Mouse (Mus musculus) liver, embryonic 16.5 days (tissue): Measurements from ENCODE around the gene Jpt1. TPM values are rescaled to one million over a fixed set of nuclear protein-coding genes. Genes with fewer than 3 reads are reported as not detected.
"Not testable (repeated sequence)": the region's sequence is repeated elsewhere in the genome, so short reads cannot be mapped to it uniquely, and the experiment has no call there.

Source experiments
- ATAC-seq: fragments of 200-750 bp; cut with Nextera tagmentation; 2 replicates; pipeline ENCODE4 v1.8.0; 2017; ENCODE audit warnings: low read depth, mild to moderate bottlenecking, moderate number of reproducible peaks, moderate library complexity
- H3K27ac ChIP-seq: fragments of 300-500 bp; sonication (generic); 2 replicates; pipeline ENCODE4 v1.5.1; 2014; ENCODE audit warnings: mild to moderate bottlenecking, low read length
- H3K27me3 ChIP-seq: fragments of 300-500 bp; sonication (generic); 2 replicates; pipeline ENCODE4 v1.6.1; 2014; ENCODE audit warnings: low read depth, low read length, mixed read lengths; ENCODE audit not compliant: control insufficient read depth, insufficient read depth
- H3K36me3 ChIP-seq: fragments of 300-500 bp; sonication (generic); 2 replicates; pipeline ENCODE4 v1.6.1; 2014; ENCODE audit warnings: mild to moderate bottlenecking; ENCODE audit not compliant: control insufficient read depth, insufficient read depth
- H3K4me1 ChIP-seq: fragments of 300-500 bp; sonication (generic); 2 replicates; pipeline ENCODE4 v1.6.1; 2014; ENCODE audit warnings: low read depth, low read length, mixed read lengths; ENCODE audit not compliant: control insufficient read depth
- H3K4me2 ChIP-seq: fragments of 300-500 bp; sonication (generic); 2 replicates; pipeline ENCODE4 v1.6.1; 2014; ENCODE audit warnings: low read depth, low read length, mixed read lengths
- H3K4me3 ChIP-seq: fragments of 300-500 bp; sonication (generic); 2 replicates; pipeline ENCODE4 v1.5.1; 2014; ENCODE audit warnings: low read depth, mild to moderate bottlenecking, low read length
- H3K9ac ChIP-seq: fragments of 300-500 bp; sonication (generic); 2 replicates; pipeline ENCODE4 v1.6.1; 2014; ENCODE audit warnings: low read depth, low read length
- H3K9me3 ChIP-seq: fragments of 300-500 bp; sonication (generic); replicated peaks from 2 replicates; pipeline ENCODE4 v1.6.1; 2016; ENCODE audit warnings: low read length; ENCODE audit not compliant: control insufficient read depth
- WGBS: fragments of 180-500 bp; shearing (Covaris S2); extraction: QIAGEN DNeasy Blood & Tissue Kit; methylation state at CpG from one replicate; pipeline ENCODE4 v1.1.7; 2014; ENCODE audit not compliant: insufficient replicate concordance; 5-methylcytosine and 5-hydroxymethylcytosine counted together
- polyA plus RNA-seq: library from polyadenylated mRNA; unstranded; fragments of >200 nt; fragmentation: Nextera tagmentation; extraction: Ambion mirVana; gene quantifications from 2 replicates; pipeline ENCODE4 v1.2.1, GENCODE M21; 2015

Jpt1 gene
- polyA plus RNA-seq, 1 experiment from 2014 or later = 190 TPM

- Histone ChIP-seq H3K36me3 (peaks cover 21% of the 10 kb centered on the region), H3K4me2 (peak overlapping the region; percentile 81), H3K27ac (peak overlapping the region; percentile 99), H3K4me3 (peak overlapping the region; percentile 95), H3K27me3 (no peaks in the 10 kb centered on the region), H3K4me1 (peaks cover 15% of the 10 kb centered on the region), H3K9me3 (no peaks in the 10 kb centered on the region), H3K9ac (peak overlapping the region; percentile 98)
- under 1% methylated on average over 54 of the region's 84 CpGs for WGBS
- peak; percentile 71 for ATAC-seq
These were observed 21.3 kb upstream of the Jpt1 start for GRCm38 (mm10) chr11:115535401-115536037.

DNA sequence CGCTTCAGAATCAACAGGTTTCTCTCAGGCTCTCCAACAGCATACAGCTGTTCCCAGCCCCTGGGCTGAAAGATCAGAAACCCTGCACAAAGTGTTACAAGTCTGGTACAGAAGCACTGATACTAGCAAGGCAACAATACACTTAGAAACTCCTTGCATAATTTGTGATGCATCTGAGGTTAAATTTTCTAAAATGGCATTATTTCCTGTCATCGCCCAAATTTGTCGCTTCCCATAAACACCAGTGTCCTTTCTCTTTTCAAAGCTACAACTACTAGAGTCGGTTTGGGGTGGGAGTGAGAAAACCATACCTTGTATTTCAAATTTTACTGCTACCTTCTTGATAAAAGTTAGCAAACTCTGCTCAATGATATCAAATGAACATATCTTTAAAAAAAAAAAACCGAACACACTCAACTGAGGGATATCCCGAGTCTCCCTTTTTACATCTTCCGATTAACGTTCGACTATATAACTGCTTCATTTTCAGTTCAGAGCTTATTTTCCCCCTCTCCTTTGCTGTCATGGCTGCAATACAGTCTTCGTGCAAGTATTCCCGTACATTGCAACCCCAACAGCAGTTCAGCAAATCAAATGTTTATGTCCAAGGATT, 20.7 kb upstream of the Jpt1 start:
- H3K9me3 ChIP-seq = no peaks in the 10 kb centered on the region
- 3% methylated on average over 11 of the region's 11 CpGs for WGBS
- no peak for ATAC-seq
- H3K4me1 ChIP-seq = peaks cover 15% of the 10 kb centered on the region
- peaks cover 26% of the 10 kb centered on the region for H3K36me3 ChIP-seq
- peak overlapping the region; percentile 98 for H3K9ac ChIP-seq
- peak overlapping the region; percentile 95 for H3K4me3 ChIP-seq
- H3K27ac ChIP-seq = peak overlapping the region; percentile 99
- H3K27me3 ChIP-seq = no peaks in the 10 kb centered on the region
- peak overlapping the region; percentile 81 for H3K4me2 ChIP-seq

- H3K36me3 ChIP-seq = peaks cover 48% of the 10 kb centered on the region
- not testable (repeated sequence) for ATAC-seq, H3K27me3 ChIP-seq, H3K4me3 ChIP-seq, H3K9me3 ChIP-seq, H3K4me2 ChIP-seq, H3K4me1 ChIP-seq, H3K27ac ChIP-seq, H3K9ac ChIP-seq
- 74% methylated on average over 3 of the region's 3 CpGs for WGBS
These were observed 12.3 kb upstream of the Jpt1 start for GRCm38 (mm10) chr11:115526446-115526845.

DNA sequence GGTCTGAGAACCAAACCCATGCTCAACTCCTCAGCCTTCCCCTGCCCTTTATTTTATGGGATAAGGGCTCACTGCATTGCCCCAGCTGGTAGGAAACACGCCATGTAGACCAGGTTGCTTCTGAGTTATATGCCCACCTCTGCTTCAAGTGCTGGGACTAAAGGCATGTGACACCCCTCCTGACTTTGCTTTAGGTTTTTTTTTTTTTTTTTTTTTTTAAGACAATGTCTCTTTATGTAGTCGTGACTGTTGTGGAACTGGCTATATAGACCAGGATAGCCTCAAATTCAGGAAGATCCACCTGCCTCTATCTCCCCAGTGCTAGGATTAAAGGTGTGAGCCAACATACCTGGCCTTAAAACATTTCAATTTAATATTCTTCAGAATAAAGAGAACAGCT, 8.5 kb upstream of the Jpt1 start:
- peaks cover 32% of the 10 kb centered on the region for H3K36me3 ChIP-seq
- no peaks in the 10 kb centered on the region for H3K9me3 ChIP-seq
- no peak for ATAC-seq
- H3K27ac ChIP-seq = no peak overlapping the region
- 76% methylated on average over 2 of the region's 2 CpGs for WGBS
- H3K9ac ChIP-seq = no peak overlapping the region
- H3K27me3 ChIP-seq = no peaks in the 10 kb centered on the region
- no peak overlapping the region for H3K4me3 ChIP-seq
- H3K4me1 ChIP-seq = no peaks in the 10 kb centered on the region; the same call in 1 of the 2 replicates
- H3K4me2 ChIP-seq = no peak overlapping the region

DNA sequence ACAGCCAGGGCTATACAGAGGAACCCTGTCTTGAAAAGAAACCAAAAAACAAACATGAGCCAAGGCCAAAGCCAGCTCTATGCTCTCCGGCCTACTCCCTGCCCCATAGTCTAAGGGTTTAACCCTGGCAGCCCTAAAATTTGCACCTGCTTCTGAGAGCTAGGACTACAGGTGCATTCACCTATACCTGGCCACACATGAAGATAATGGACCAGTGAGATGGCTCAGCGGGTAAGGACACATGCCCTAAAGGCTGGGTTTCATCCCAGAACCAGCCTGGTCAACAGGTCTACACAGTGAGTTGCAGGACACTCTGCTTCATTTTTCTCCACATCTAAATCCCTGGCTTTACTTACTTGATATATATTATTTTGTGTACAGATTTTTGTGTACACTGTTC, 8.1 kb upstream of the Jpt1 start:
- ATAC-seq = no peak
- H3K4me1 ChIP-seq = no peaks in the 10 kb centered on the region; the same call in 1 of the 2 replicates
- H3K27me3 ChIP-seq = no peaks in the 10 kb centered on the region
- 81% methylated on average over 2 of the region's 2 CpGs for WGBS
- H3K4me2 ChIP-seq = no peak overlapping the region
- no peak overlapping the region for H3K27ac ChIP-seq
- H3K9ac ChIP-seq = no peak overlapping the region
- H3K9me3 ChIP-seq = no peaks in the 10 kb centered on the region
- H3K4me3 ChIP-seq = no peak overlapping the region
- peaks cover 28% of the 10 kb centered on the region for H3K36me3 ChIP-seq

GRCm38 (mm10) chr11:115521080-115521479, 6.9 kb upstream of the Jpt1 start:
- H3K9ac ChIP-seq = no peak overlapping the region

GRCm38 (mm10) chr11:115520218-115520617, 6.0 kb upstream of the Jpt1 start:
- no peaks in the 10 kb centered on the region for H3K27me3 ChIP-seq
- H3K4me3 ChIP-seq = no peak overlapping the region
- H3K4me1 ChIP-seq = no peaks in the 10 kb centered on the region; the same call in 1 of the 2 replicates
- no peak overlapping the region for H3K9ac ChIP-seq
- H3K4me2 ChIP-seq = no peak overlapping the region
- H3K36me3 ChIP-seq = peaks cover 12% of the 10 kb centered on the region
- 93% methylated on average over 2 of the region's 2 CpGs for WGBS
- no peak overlapping the region for H3K27ac ChIP-seq
- no peak for ATAC-seq
- H3K9me3 ChIP-seq = no peaks in the 10 kb centered on the region

More at GRCm38 (mm10) chr11:115521080-115521479, 6.9 kb upstream of the Jpt1 start:
- H3K27ac ChIP-seq = no peak overlapping the region
- ATAC-seq = no peak
- 77% methylated on average over 4 of the region's 4 CpGs for WGBS
- H3K27me3 ChIP-seq = no peaks in the 10 kb centered on the region
- H3K4me3 ChIP-seq = no peak overlapping the region
- peaks cover 16% of the 10 kb centered on the region for H3K36me3 ChIP-seq
- no peaks in the 10 kb centered on the region for H3K9me3 ChIP-seq
- H3K4me1 ChIP-seq = no peaks in the 10 kb centered on the region; the same call in 1 of the 2 replicates
- no peak overlapping the region for H3K4me2 ChIP-seq

- H3K9ac ChIP-seq = no peak overlapping the region
- peaks cover 8% of the 10 kb centered on the region for H3K36me3 ChIP-seq
- H3K27me3 ChIP-seq = no peaks in the 10 kb centered on the region
- no peak for ATAC-seq
- H3K27ac ChIP-seq = no peak overlapping the region
- no peaks in the 10 kb centered on the region for H3K9me3 ChIP-seq
- H3K4me2 ChIP-seq = no peak overlapping the region
- 58% methylated on average over 3 of the region's 3 CpGs for WGBS
- no peak overlapping the region for H3K4me3 ChIP-seq
- H3K4me1 ChIP-seq = peaks cover 2% of the 10 kb centered on the region
These were observed 5.4 kb upstream of the Jpt1 start for GRCm38 (mm10) chr11:115519581-115519980.

DNA sequence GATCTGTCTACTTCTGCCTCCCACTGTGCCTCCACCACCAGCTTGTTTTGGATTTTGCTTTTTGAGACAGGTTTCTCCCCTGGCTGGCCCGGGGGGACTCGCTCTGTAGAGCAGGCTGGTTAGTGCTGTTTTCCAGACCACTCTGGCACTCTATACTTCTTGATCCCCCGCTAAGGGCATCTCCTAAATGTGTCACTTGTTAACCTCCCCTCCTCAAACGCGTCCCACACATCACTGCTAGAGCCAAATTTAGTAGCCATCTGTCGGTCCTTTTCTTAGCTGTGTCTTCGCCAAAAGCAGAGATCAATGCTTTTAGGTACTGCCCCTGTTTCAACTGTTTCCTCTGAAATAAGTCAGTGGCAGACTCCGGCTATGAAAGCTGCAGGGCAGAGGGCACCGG, 4.5 kb upstream of the Jpt1 start:
- no peaks in the 10 kb centered on the region for H3K27me3 ChIP-seq
- no peak overlapping the region for H3K9ac ChIP-seq
- no peak overlapping the region for H3K4me2 ChIP-seq
- no peak for ATAC-seq
- H3K27ac ChIP-seq = no peak overlapping the region
- H3K9me3 ChIP-seq = no peaks in the 10 kb centered on the region
- H3K4me1 ChIP-seq = peaks cover 2% of the 10 kb centered on the region
- H3K4me3 ChIP-seq = no peak overlapping the region
- 0 out of 2 replicates have a peak, but pooled peaks cover under 1% of the 10 kb centered on the region for H3K36me3 ChIP-seq
- WGBS = 66% methylated on average over 9 of the region's 9 CpGs
